Mouse (Mus musculus) liver, embryonic 16.5 days (tissue): ENCODE measurements around the gene Gm49387. TPM values are rescaled to one million over a fixed set of nuclear protein-coding genes. Genes with fewer than 3 reads are reported as not detected.

Experiments used
- ATAC-seq: fragments of 200-750 bp; cut with Nextera tagmentation; 2 replicates; pipeline ENCODE4 v1.8.0; 2017; ENCODE audit warnings: low read depth, mild to moderate bottlenecking, moderate number of reproducible peaks, moderate library complexity
- H3K27ac ChIP-seq: fragments of 300-500 bp; sonication (generic); 2 replicates; pipeline ENCODE4 v1.5.1; 2014; ENCODE audit warnings: mild to moderate bottlenecking, low read length
- H3K27me3 ChIP-seq: fragments of 300-500 bp; sonication (generic); 2 replicates; pipeline ENCODE4 v1.6.1; 2014; ENCODE audit warnings: low read depth, low read length, mixed read lengths; ENCODE audit not compliant: control insufficient read depth, insufficient read depth
- H3K36me3 ChIP-seq: fragments of 300-500 bp; sonication (generic); 2 replicates; pipeline ENCODE4 v1.6.1; 2014; ENCODE audit warnings: mild to moderate bottlenecking; ENCODE audit not compliant: control insufficient read depth, insufficient read depth
- H3K4me1 ChIP-seq: fragments of 300-500 bp; sonication (generic); 2 replicates; pipeline ENCODE4 v1.6.1; 2014; ENCODE audit warnings: low read depth, low read length, mixed read lengths; ENCODE audit not compliant: control insufficient read depth
- H3K4me2 ChIP-seq: fragments of 300-500 bp; sonication (generic); 2 replicates; pipeline ENCODE4 v1.6.1; 2014; ENCODE audit warnings: low read depth, low read length, mixed read lengths
- H3K4me3 ChIP-seq: fragments of 300-500 bp; sonication (generic); 2 replicates; pipeline ENCODE4 v1.5.1; 2014; ENCODE audit warnings: low read depth, mild to moderate bottlenecking, low read length
- H3K9ac ChIP-seq: fragments of 300-500 bp; sonication (generic); 2 replicates; pipeline ENCODE4 v1.6.1; 2014; ENCODE audit warnings: low read depth, low read length
- H3K9me3 ChIP-seq: fragments of 300-500 bp; sonication (generic); replicated peaks from 2 replicates; pipeline ENCODE4 v1.6.1; 2016; ENCODE audit warnings: low read length; ENCODE audit not compliant: control insufficient read depth
- WGBS: fragments of 180-500 bp; shearing (Covaris S2); extraction: QIAGEN DNeasy Blood & Tissue Kit; methylation state at CpG from one replicate; pipeline ENCODE4 v1.1.7; 2014; ENCODE audit not compliant: insufficient replicate concordance; 5-methylcytosine and 5-hydroxymethylcytosine counted together
- polyA plus RNA-seq: library from polyadenylated mRNA; unstranded; fragments of >200 nt; fragmentation: Nextera tagmentation; extraction: Ambion mirVana; gene quantifications from 2 replicates; pipeline ENCODE4 v1.2.1, GENCODE M21; 2015

Gm49387 gene
- polyA plus RNA-seq, 1 experiment from 2014 or later, result 5.1 TPM

DNA sequence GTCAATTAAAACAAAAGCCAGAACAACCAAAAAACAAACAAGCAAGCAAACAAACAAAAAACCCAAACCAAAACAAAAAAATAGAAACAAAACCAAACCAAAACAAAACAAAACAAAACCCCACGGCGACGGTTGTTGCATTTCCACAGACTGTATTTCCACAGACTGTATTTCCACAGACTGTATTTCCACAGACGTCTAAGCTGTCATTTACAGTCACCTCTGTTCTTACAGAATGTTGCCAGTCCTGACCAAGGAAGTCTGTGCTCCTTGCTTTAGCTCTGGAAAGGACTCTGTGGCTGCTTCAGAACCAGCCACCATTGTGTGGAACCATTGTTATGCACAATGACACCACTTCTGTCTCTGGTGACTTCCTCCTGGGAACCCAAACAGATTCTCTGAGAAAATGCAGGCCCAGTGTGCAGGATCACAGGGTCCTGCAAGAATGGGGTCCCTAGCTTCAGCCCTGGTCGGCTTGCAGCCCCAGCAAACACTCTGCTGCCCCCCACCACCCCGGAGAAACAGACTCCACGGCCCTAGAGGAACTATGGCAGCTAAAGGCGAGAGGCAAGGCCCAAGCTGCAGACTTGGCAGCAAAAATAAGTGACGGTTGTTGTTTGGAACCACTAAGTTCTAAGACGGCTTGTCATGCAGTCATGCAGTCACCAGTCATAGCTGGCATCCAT, 31.1 kb upstream of the Gm49387 start:
- Histone ChIP-seq H3K9ac (no peak overlapping the region), H3K4me1 (peaks cover 6% of the 10 kb centered on the region; the same call in 1 of the 2 replicates), H3K27me3 (no peaks in the 10 kb centered on the region), H3K4me3 (no peak overlapping the region), H3K36me3 (no peaks in the 10 kb centered on the region; the same call in 1 of the 2 replicates), H3K4me2 (no peak overlapping the region), H3K9me3 (no peaks in the 10 kb centered on the region), H3K27ac (no peak overlapping the region)
- 52% methylated on average over 10 of the region's 10 CpGs for WGBS
- ATAC-seq, result no peak

DNA sequence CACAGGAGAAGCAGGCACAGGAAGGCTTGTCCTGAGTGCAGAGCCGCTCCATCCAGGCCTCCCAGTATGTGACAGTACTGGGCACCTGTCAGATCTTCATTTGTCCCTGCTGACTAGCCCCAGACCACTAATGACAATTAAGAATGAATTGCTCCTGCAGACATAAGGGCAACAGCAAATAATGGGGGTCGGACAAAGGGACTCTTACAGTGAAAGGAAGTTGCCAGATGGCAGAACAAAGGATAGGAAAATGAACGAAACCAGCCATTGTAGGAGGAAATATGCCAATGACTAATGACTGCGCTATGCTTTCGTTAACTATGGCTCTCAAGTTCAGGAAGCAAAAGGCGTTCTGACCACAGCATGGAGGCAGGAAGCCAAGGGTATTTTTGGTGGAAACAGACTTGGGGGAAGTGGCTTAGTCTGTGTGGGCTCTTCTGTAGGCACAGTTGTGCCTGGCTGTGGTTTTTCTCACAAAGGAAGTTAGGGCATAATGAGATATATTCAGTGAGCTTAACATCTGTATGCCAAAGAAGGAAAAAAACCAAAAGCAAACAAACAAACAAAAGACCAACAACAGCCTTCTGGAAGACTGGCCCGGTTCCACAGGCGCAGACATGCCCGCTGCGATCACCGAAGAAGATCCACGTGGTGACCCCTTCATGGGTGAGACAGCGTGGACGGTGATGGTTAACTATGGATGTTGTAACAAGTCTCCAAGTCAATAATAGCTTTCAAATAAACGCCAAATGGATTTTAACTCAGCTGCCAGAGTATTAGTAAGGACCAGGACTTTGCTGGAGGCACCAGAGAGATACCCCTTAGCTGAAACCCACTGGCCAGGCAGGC, 29.2 kb upstream of the Gm49387 start:
- no peaks in the 10 kb centered on the region for H3K9me3 ChIP-seq
- no peak overlapping the region for H3K9ac ChIP-seq
- no peak for ATAC-seq
- H3K4me3 ChIP-seq, result no peak overlapping the region
- H3K4me2 ChIP-seq, result no peak overlapping the region
- no peaks in the 10 kb centered on the region; the same call in 1 of the 2 replicates for H3K36me3 ChIP-seq
- 22% methylated on average over 15 of the region's 15 CpGs for whole genome bisulfite sequencing
- peak overlapping the region; percentile 67 for H3K27ac ChIP-seq
- peaks cover 9% of the 10 kb centered on the region for H3K4me1 ChIP-seq
- H3K27me3 ChIP-seq, result no peaks in the 10 kb centered on the region

DNA sequence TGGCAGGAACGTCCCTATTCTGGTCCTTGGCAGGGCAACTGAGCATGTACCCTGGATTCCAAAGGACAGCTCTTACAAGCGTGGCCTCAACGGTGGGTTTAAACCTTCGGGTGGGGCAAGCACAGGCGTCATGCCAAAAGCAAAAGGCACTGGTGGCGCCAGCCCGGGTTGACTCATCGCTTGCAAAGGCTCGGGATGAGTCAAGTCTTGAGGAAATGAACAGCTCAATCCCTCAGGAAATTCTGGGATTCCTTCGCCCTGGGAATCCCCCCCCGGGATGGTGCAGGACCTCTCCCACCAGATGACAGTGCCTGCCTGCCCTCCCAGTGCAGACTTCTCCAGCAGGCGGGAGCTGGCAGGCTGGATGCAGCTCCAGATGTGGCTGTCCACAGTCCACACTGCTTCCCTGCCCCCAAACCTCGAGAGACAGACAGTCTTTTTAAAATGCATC, 28.5 kb upstream of the Gm49387 start:
- H3K9me3 ChIP-seq, result no peaks in the 10 kb centered on the region
- WGBS, result 28% methylated on average over 13 of the region's 13 CpGs
- H3K4me1 ChIP-seq, result peaks cover 15% of the 10 kb centered on the region
- no peak overlapping the region for H3K9ac ChIP-seq
- H3K36me3 ChIP-seq, result no peaks in the 10 kb centered on the region; the same call in 1 of the 2 replicates
- H3K4me3 ChIP-seq, result no peak overlapping the region
- no peak overlapping the region for H3K4me2 ChIP-seq
- peak overlapping the region; percentile 67 for H3K27ac ChIP-seq
- H3K27me3 ChIP-seq, result no peaks in the 10 kb centered on the region
- ATAC-seq, result no peak

DNA sequence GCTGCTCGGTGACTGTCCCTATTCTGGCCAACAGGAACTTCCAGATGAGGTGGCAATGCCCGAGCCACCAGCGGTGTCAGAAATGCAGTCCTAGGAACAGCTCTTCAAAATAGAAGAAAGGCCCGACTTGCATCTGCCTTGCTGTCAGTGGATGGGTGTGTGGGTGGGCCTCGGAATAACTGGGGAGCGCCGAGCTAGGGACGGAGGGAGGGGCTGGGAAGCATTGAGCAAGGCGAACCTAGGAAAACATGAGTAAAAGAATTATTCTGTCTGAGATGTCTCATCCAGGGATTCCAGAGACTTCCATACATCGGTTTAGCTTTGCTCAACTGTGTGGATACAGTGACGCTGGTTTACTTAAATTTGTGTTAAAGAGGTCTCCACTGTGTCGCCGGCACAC, 27.6 kb upstream of the Gm49387 start:
- ATAC-seq, result no peak
- peaks cover 20% of the 10 kb centered on the region for H3K4me1 ChIP-seq
- no peak overlapping the region for H3K27ac ChIP-seq
- 75% methylated on average over 13 of the region's 13 CpGs for WGBS
- no peaks in the 10 kb centered on the region for H3K9me3 ChIP-seq
- no peak overlapping the region for H3K4me3 ChIP-seq
- H3K9ac ChIP-seq, result no peak overlapping the region
- H3K4me2 ChIP-seq, result no peak overlapping the region
- H3K36me3 ChIP-seq, result no peaks in the 10 kb centered on the region; the same call in 1 of the 2 replicates
- no peaks in the 10 kb centered on the region for H3K27me3 ChIP-seq

DNA sequence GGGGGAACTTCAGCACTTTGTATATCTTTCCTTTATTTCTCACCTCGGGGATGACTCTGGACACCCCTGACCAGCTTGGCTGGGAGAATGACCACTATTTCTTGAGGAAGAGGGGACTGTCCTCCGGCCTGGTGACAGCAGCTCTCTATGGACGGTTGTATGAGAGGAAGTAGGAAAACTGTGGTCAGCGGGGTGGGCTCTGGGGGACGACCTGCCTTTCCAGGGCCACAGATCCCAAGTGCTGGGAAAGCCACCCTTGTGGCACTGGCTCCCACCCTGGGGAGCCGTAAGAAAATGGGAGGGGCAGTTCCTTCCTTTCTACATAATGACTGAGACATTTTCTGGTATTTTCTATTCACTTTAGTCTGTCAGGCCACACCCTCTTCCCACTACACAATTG, 27.1 kb upstream of the Gm49387 start:
- 49% methylated on average over 6 of the region's 6 CpGs for WGBS
- H3K9ac ChIP-seq, result no peak overlapping the region
- H3K4me2 ChIP-seq, result no peak overlapping the region
- ATAC-seq, result no peak
- H3K36me3 ChIP-seq, result no peaks in the 10 kb centered on the region; the same call in 1 of the 2 replicates
- H3K27ac ChIP-seq, result no peak overlapping the region
- H3K4me3 ChIP-seq, result no peak overlapping the region
- peaks cover 20% of the 10 kb centered on the region for H3K4me1 ChIP-seq
- H3K27me3 ChIP-seq, result no peaks in the 10 kb centered on the region
- no peaks in the 10 kb centered on the region for H3K9me3 ChIP-seq

DNA sequence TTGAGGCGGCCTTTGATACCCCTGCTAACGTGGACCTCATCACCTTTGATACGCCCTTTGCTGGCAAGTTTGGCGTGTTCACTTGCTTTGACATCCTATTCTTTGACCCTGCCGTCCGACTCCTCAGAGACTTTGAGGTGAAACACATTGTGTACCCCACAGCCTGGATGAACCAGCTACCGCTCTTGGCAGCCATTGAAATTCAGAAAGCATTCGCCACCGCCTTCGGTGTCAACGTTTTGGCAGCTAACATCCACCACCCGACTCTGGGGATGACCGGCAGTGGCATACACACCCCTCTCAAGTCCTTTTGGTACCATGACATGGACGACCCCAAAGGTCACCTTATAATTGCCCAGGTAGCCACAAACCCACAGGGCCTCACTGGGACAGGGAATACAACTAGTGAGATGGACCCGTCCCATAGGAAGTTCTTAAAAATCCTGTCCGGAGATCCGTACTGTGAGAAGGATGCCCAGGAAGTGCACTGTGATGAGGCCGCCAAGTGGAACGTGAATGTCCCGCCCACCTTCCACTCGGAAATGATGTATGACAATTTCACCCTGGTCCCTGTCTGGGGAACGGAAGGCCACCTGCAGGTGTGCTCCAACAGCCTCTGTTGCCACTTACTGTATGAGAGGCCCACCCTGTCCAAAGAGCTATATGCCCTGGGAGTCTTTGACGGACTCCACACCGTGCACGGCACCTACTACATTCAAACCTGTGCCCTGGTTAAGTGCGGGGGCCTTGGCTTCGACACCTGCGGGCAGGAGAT, 26.4 kb upstream of the Gm49387 start:
- H3K27ac ChIP-seq, result no peak overlapping the region
- ATAC-seq, result no peak
- H3K9me3 ChIP-seq, result no peaks in the 10 kb centered on the region
- no peak overlapping the region for H3K4me2 ChIP-seq
- H3K4me3 ChIP-seq, result no peak overlapping the region
- H3K4me1 ChIP-seq, result peaks cover 26% of the 10 kb centered on the region
- no peaks in the 10 kb centered on the region for H3K27me3 ChIP-seq
- no peaks in the 10 kb centered on the region; the same call in 1 of the 2 replicates for H3K36me3 ChIP-seq
- no peak overlapping the region for H3K9ac ChIP-seq
- 87% methylated on average over 28 of the region's 28 CpGs for WGBS

DNA sequence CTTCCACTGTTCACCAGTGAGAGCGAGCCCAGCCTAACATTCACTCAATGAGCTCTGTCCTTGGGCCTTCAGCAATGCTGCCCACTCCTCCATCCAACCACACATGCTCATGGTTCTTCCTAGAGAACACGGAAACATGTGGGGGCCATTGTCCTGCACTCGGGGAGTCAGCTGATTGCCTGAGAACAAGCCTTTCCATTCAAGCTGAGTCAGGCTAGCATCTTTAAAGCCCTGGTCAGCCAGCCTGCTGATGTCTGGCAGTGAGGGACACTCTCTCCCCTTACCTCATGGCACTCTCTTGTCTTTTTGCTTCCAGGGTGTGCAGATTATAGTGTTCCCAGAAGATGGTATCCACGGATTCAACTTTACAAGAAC, 24.9 kb upstream of the Gm49387 start:
- H3K4me1 ChIP-seq, result peaks cover 32% of the 10 kb centered on the region
- H3K27me3 ChIP-seq, result no peaks in the 10 kb centered on the region
- H3K27ac ChIP-seq, result no peak overlapping the region
- no peak overlapping the region for H3K9ac ChIP-seq
- ATAC-seq, result no peak
- H3K4me2 ChIP-seq, result no peak overlapping the region
- WGBS, result 73% methylated on average over 4 of the region's 4 CpGs
- no peaks in the 10 kb centered on the region for H3K9me3 ChIP-seq
- H3K36me3 ChIP-seq, result no peaks in the 10 kb centered on the region; the same call in 1 of the 2 replicates
- no peak overlapping the region for H3K4me3 ChIP-seq

DNA sequence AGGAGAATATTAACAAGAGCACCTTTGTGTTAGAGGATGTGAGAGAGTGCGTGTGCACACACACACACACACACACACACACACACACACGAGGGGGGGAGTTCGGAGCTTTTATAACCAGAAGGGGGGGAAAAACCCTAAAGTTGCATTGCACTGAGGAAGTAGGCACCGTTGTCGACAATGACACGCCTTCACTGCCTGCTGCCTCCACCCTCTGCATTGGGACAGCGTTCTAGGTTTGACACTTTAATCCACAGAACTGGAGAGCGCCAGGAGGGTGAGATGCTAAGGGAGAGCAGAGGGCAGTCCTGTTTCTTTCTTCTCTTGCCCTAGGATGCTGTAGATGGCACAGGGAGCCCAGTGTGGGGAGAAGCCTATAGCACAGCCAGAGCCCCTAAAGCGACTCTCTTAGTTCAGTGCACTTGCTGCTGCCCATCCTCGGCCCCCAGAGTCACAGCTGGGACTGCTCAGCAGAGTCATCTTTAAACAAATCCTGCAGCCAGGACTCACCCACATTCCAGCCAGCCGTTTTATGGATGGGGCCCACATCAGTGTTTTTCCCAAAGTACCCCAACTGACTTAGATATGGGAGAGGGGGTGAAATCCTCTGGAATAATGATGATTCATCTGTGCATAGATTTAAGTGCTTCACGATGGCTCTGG, 24.4 kb upstream of the Gm49387 start:
- no peaks in the 10 kb centered on the region for H3K9me3 ChIP-seq
- H3K27ac ChIP-seq, result no peak overlapping the region
- H3K36me3 ChIP-seq, result no peaks in the 10 kb centered on the region; the same call in 1 of the 2 replicates
- no peak overlapping the region for H3K4me3 ChIP-seq
- WGBS, result 39% methylated on average over 12 of the region's 12 CpGs
- H3K9ac ChIP-seq, result no peak overlapping the region
- no peak overlapping the region for H3K4me2 ChIP-seq
- H3K27me3 ChIP-seq, result no peaks in the 10 kb centered on the region
- no peak for ATAC-seq
- H3K4me1 ChIP-seq, result peaks cover 32% of the 10 kb centered on the region
